Mouse (Mus musculus): Measurements from ENCODE around the gene Olfr1258. TPM values are rescaled to one million over a fixed set of nuclear protein-coding genes. Genes with fewer than 3 reads are reported as not detected.
"Not testable (repeated sequence)": the region's sequence is repeated elsewhere in the genome, so short reads cannot be mapped to it uniquely, and the experiment has no call there.

Gene Olfr1258
- total RNA-seq (2022) = not detected

DNA sequence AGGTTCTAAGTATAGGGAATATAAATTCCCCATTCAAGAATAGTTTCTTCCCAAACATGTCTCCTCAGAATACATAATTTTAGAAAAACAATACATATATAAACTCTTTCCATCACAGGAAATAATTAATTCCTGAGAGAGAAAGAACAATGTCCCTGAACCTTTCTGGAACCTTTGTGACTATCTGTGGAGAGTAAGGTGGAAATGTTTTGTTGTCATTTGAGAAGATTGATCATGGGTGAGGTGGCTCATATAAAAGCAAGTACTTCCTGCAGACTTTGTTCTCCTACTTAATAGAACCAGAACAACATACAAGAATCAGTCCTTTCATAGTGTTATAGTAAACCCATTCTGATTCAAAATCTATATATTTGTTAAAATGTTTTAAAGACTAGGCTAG, at the start of gene Olfr1258:
TSS of gene Olfr1258 (plus strand) at position 301 of the 400 bp plus-strand sequence.
- no peak for DNase-seq (ENCODE audit: low spot score in 2 of 2)

DNA sequence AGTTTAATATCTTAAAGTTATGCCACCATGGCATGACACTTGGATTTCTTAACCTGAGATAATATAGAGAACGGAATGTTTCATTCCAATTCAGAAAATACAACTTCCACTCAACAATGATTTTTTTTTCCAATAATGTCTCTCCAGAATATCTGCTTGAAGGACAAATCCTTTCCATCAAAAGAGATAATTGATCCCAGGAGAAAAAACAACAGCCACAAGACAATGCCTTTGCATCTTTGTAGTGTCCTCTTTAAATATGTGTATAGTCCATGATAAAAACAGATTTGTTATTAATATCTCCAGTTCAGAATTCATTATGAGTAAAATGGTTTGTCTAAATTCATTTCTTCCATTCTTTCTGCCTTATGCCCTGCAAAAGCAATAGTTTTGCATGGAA, 49.0 kb upstream of the Olfr1258 start, which contains the start of gene Olfr1257:
TSS of gene Olfr1257 (plus strand) at position 301 of the 400 bp plus-strand sequence.
- DNase-seq (ENCODE audit: low spot score in 2 of 2) = no peak

DNA sequence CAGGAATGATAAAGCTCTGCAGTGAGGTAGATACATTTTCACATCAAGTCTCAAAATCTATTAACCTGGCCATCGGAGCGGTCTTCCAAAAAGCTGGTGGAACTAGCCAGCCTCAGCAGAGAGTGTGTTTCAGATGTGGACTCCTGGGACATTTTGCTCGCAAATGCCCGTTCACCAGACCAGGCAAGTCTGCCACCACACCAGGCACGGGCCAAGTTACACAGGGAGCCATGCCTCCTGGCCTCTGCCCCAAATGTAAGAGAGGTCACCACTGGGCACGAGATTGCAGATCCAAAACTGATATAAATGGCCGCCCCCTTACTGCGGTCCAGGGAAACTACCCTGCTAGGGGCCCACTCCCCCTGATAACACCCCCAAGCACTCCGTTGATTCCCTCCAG, 14.5 kb upstream of the Olfr1258 start:
- not testable (repeated sequence) for DNase-seq (ENCODE audit: low spot score in 2 of 2)

DNA sequence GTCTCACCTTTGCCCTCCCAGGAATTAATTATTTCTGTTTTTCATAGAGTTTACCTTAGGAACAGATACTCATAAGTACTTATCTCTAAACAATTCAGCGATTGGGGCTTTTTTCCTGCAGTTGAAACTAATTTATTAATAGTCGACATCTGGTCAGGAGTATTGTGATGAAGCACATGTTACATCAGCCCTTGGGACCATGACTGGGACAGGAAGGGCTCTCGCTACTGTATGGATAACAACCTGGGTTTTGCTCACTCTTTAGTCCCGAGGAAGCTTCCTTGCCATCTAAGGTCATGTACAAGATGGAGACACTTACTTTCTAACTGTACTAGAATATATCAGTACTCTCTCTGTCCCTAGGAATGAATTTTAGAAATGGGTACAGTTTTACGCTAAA, 21.5 kb downstream of the Olfr1258 start, which contains the start of gene Olfr1259:
TSS of gene Olfr1259 (minus strand) at position 101 of the 400 bp plus-strand sequence.
- no peak for DNase-seq (ENCODE audit: low spot score in 2 of 2)

DNA sequence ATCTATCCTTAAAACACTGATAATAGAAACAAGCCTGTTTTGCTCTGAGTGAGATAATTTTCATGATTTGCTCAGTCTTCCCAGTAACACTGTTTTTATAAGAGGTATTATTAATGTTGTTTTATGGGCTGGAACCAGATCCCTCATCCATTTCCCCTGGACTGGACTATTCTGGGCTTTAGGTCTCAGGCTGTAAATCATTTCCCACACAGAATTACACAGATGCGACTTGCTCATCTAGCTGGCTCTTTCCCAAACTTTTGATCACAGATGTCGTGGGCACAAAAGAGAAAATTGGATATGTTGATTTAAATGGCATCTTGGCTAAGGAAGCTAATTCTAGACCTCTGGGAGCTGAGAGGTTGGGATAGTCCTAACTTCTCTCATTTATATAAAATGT, 47.1 kb downstream of the Olfr1258 start, which contains the start of gene Olfr1260:
TSS of gene Olfr1260 (plus strand) at position 157 of the 400 bp plus-strand sequence.
- no peak for DNase-seq (ENCODE audit: low spot score in 2 of 2)

DNA sequence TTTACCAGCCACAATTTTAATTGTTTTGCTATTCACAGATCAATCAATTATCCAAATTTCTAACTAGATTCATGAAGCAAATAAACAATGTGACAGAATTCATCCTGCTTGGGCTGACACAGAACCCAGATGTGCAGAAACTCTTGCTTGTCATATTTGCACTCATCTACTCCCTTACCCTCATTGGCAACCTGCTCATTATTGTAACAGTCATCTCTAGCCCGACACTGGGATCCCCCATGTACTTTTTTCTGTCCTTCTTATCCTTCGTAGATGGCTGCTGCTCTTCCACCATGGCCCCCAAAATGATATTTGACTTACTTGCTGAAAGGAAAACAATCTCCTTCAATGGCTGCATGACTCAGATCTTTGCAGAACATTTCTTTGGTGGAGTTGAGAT, 50.6 kb downstream of the Olfr1258 start:
- no peak for DNase-seq (ENCODE audit: low spot score in 2 of 2)

Other genes starting within 250 kb of the Olfr1258 start
- gene Olfr1252, start 202.3 kb upstream of the Olfr1258 start, total RNA-seq (2022) = not detected
- gene Olfr1253, start 170.2 kb upstream of the Olfr1258 start, total RNA-seq (2022) = not detected
- gene Olfr1254, start 133.7 kb upstream of the Olfr1258 start, total RNA-seq (2022) = not detected
- gene Olfr1255, start 115.3 kb upstream of the Olfr1258 start, total RNA-seq (2022) = not detected
- gene Olfr1256, start 85.8 kb upstream of the Olfr1258 start, total RNA-seq (2022) = not detected
- gene Olfr48, start 79.1 kb upstream of the Olfr1258 start, total RNA-seq (2022) = not detected
- gene Olfr1257, start 48.9 kb upstream of the Olfr1258 start, total RNA-seq (2022) = not detected
- gene Olfr1259, start 21.4 kb downstream of the Olfr1258 start, total RNA-seq (2022) = not detected
- gene Olfr1260, start 47.0 kb downstream of the Olfr1258 start, total RNA-seq (2022) = not detected
- gene Olfr1261, start 63.9 kb downstream of the Olfr1258 start, total RNA-seq (2022) = not detected
- gene Olfr1262, start 72.8 kb downstream of the Olfr1258 start, total RNA-seq (2022) = not detected
- gene Olfr1263, start 84.8 kb downstream of the Olfr1258 start, total RNA-seq (2022) = not detected
- gene Olfr1264, start 98.3 kb downstream of the Olfr1258 start, total RNA-seq (2022) = not detected
- gene Olfr1265, start 108.0 kb downstream of the Olfr1258 start, total RNA-seq (2022) = not detected
- not detected for gene Olfr140, start 136.3 kb downstream of the Olfr1258 start, total RNA-seq (2022)
- not detected for gene Olfr1269, start 194.1 kb downstream of the Olfr1258 start, total RNA-seq (2022)
- not detected for gene Olfr32, start 215.0 kb downstream of the Olfr1258 start, total RNA-seq (2022)
- not detected for gene Olfr1270, start 225.8 kb downstream of the Olfr1258 start, total RNA-seq (2022)

All from gastrocnemius, adult 8-10 months (tissue).